Mouse (Mus musculus) liver, embryonic 14.5 days (tissue): ENCODE measurements around the gene Dkkl1. TPM values are rescaled to one million over a fixed set of nuclear protein-coding genes. Genes with fewer than 3 reads are reported as not detected.
A peak's percentile ranks its signal among the peaks of the same experiment; 100 is the strongest.

Source experiments
- ATAC-seq: fragments of 200-750 bp; cut with Nextera tagmentation; 2 replicates; pipeline ENCODE4 v1.8.0; 2017; ENCODE audit warnings: moderate number of reproducible peaks, mild to moderate bottlenecking, moderate library complexity; ENCODE audit not compliant: insufficient read depth
- DNase-seq, 3 experiments: peaks; one replicate each; pipeline ENCODE4 v3.0.0-alpha.2; 2012 to 2013; ENCODE audit warnings: low read depth in 3 of 3, low spot score in 3 of 3
- H3K27ac ChIP-seq: fragments of 300-500 bp; sonication (generic); 2 replicates; pipeline ENCODE4 v1.5.1; 2014; ENCODE audit warnings: moderate library complexity, mild to moderate bottlenecking, control low read depth, inconsistent platforms
- H3K27me3 ChIP-seq: fragments of 300-500 bp; sonication (generic); 2 replicates; pipeline ENCODE4 v1.6.1; 2014; ENCODE audit warnings: mild to moderate bottlenecking, low read length, moderate library complexity; ENCODE audit not compliant: control insufficient read depth, insufficient read depth
- H3K36me3 ChIP-seq: fragments of 300-500 bp; sonication (generic); replicated peaks from 2 replicates; pipeline ENCODE4 v1.6.1; 2014; ENCODE audit warnings: low read depth; ENCODE audit not compliant: control insufficient read depth, insufficient read depth
- H3K4me1 ChIP-seq, 2 experiments: fragments of 200-500 bp in 1 of 2; fragments of 300-500 bp in 1 of 2; sonication (generic) in 1 of 2; replicated peaks; 2 replicates each; pipeline ENCODE4 v1.6.1; 2012 to 2014; ENCODE audit warnings: antibody characterized with exemption in 1 of 2, inconsistent platforms in 1 of 2, low read length in 1 of 2; ENCODE audit not compliant: control insufficient read depth in 2 of 2, insufficient read depth in 2 of 2
- H3K4me2 ChIP-seq: fragments of 300-500 bp; sonication (generic); 2 replicates; pipeline ENCODE4 v1.6.1; 2014; ENCODE audit warnings: low read depth, mild to moderate bottlenecking, control low read depth, moderate library complexity
- H3K4me3 ChIP-seq, 2 experiments: fragments of 200-500 bp in 1 of 2; fragments of 300-500 bp in 1 of 2; sonication (generic) in 1 of 2; 2 replicates each; pipeline ENCODE4 v1.5.1; 2012 to 2014; ENCODE audit warnings: low read depth in 2 of 2, low read length in 2 of 2, mild to moderate bottlenecking in 2 of 2, control low read depth in 1 of 2, inconsistent platforms in 1 of 2, moderate library complexity in 1 of 2; ENCODE audit not compliant: insufficient read depth in 1 of 2
- H3K9ac ChIP-seq: fragments of 300-500 bp; sonication (generic); replicated peaks from 2 replicates; pipeline ENCODE4 v1.6.1; 2014; ENCODE audit warnings: mild to moderate bottlenecking, control low read depth, moderate library complexity
- H3K9me3 ChIP-seq: fragments of 300-500 bp; sonication (generic); 2 replicates; pipeline ENCODE4 v1.6.1; 2016; ENCODE audit warnings: low read length, mixed read lengths; ENCODE audit not compliant: control insufficient read depth
- CTCF ChIP-seq: IDR thresholded peaks from 2 replicates; pipeline ENCODE4 v1.5.1; 2016; ENCODE audit warnings: antibody characterized with exemption, low read depth, control low read depth
- EP300 ChIP-seq: IDR thresholded peaks from 2 replicates; pipeline ENCODE4 v1.6.1; 2016; ENCODE audit warnings: antibody characterized with exemption, low read depth
- WGBS: fragments of 180-500 bp; shearing (Covaris S2); extraction: QIAGEN DNeasy Blood & Tissue Kit; methylation state at CpG from one replicate; pipeline ENCODE4 v1.1.7; 2014; ENCODE audit not compliant: insufficient replicate concordance; 5-methylcytosine and 5-hydroxymethylcytosine counted together
- polyA plus RNA-seq, 2 experiments: library from polyadenylated mRNA; depleted of rRNA in 1 of 2; stranded (reverse) in 1 of 2; unstranded in 1 of 2; fragments of >200 nt; fragmentation: Nextera tagmentation in 1 of 2; extraction: Ambion mirVana in 1 of 2; gene quantifications; 2 replicates each; pipeline versions ENCODE4 v1.2.1 to v1.2.3; 2012 to 2014

Gene Dkkl1
- polyA plus RNA-seq, 2 experiments: 1.1 to 2.1 TPM

DNA sequence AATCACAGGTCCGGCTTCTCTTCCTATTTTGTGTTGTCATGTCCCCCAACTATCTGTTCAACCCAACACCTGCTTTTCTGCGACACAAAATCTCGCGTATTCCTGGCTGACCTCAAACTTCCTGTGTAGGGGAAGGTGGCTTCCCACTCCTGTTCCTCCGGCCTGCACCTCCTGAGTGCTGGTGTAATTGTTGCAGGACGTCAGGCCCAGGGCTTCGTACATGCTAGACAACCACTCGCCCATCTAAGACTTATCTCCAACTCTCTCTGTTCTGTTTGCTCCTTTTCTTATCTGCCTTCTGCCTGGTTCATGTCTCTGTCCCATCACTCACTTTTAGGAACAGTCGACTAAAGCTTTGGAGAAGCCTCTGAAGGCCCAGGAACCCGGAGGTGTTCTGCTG lies 877 bp downstream of the Dkkl1 start:
- Histone ChIP-seq H3K9me3 (no peaks in the 10 kb centered on the region), H3K4me2 (peak overlapping the region; percentile 68), H3K36me3 (no peaks in the 10 kb centered on the region), H3K9ac (no peak overlapping the region), H3K4me1 (peaks cover 13 to 19% of the 10 kb centered on the region in 2 experiments), H3K27ac (no peak overlapping the region), H3K27me3 (peaks cover 12% of the 10 kb centered on the region), H3K4me3 (no peak overlapping the region)
- TF ChIP-seq CTCF: no peak
- TF ChIP-seq EP300: no peak
- DNase-seq (no peak), ATAC-seq (no peak)
- 11% methylated on average over 10 of the region's 10 CpGs for WGBS

DNA sequence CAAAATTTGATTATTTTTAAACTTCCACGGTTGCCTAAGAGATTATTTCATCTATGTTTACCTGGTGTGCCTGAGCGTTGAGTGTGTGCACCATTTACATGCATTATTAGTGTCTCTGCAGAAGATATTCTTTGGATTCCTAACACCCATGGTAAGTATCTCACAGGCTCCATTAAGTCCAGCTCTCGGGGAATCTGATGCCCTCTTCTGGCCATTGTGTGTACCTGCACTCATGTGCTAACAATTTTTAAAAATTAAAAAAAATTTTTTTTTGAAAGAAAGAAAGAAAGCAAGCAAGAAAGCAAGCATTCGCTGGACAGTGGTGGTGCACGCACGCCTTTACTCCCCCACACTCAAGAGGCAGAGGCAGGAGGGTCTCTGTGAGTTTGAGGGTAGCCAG lies 3.7 kb downstream of the Dkkl1 start:
- H3K9me3 ChIP-seq: no peaks in the 10 kb centered on the region
- no peak overlapping the region for H3K27ac ChIP-seq
- no peak for DNase-seq
- H3K4me1 ChIP-seq: peaks cover 13 to 23% of the 10 kb centered on the region in 2 experiments
- H3K9ac ChIP-seq: no peak overlapping the region
- H3K27me3 ChIP-seq: peaks cover 6% of the 10 kb centered on the region; the same call in 1 of the 2 replicates
- no peak overlapping the region for H3K4me2 ChIP-seq
- WGBS: 66% methylated on average over 6 of the region's 6 CpGs
- no peaks in the 10 kb centered on the region for H3K36me3 ChIP-seq
- TF ChIP-seq EP300 (no peak), CTCF (peak; percentile 29; the same call in 1 of the 2 replicates)
- no peak for ATAC-seq
- no peak overlapping the region for H3K4me3 ChIP-seq

DNA sequence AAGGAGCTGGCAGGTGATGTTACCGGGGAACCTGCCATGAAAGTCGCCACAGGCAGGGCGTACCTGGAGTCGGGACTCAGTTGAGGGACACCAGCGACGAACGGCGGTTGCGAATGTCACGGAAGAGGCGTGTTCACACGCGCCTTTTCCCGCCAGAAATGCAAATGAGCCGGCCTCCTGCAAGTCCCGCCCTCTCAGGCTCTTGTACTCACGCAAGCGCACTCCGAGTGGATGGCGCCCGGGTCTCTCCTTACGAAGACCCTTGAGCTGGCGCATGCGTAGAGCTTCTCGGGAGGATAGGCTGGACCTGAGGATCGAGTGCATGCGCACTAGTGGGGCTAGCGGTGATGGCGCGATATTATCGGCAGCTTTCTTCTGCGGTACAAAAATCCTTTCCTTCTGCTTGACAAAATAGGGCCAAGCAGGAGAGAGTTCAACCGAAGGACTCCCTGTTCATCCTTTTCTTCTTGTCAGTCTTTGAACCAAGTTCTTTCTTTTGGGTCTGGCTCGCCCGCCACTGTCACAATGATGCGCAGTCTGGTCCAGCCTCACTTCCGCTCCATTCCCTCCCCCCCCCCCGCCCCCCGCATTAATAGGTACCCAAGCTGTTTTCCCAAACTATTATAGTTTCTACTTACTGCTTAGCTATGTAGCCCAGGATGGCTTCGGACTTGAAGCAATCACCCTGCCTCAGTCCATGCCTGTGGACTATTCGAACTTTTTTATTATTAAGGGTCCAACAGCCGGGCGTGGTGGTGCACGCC lies 7.4 kb downstream of the Dkkl1 start, which contains the start of gene Ccdc155:
Gene Ccdc155 (minus strand): TSS at position 513 of the 764 bp plus-strand sequence.
- Histone ChIP-seq H3K27me3 (no peaks in the 10 kb centered on the region), H3K4me3 (peak within 1 kb of the TSS; percentile 47 to 56), H3K4me1 (peaks cover 0 to 7% of the 10 kb centered on the region in 2 experiments; a peak in 1 of 4 replicates), H3K9ac (no peak within 1 kb of the TSS; the same call in 1 of the 2 replicates), H3K36me3 (no peaks in the 10 kb centered on the region), H3K9me3 (no peaks in the 10 kb centered on the region), H3K4me2 (peak within 1 kb of the TSS; percentile 71), H3K27ac (no peak within 1 kb of the TSS)
- peak; percentile 91 for ATAC-seq
- DNase-seq: peak; percentile 79 to 83 (median 82)
- 5% methylated on average over 44 of the region's 44 CpGs for WGBS
- TF ChIP-seq EP300: no peak
- TF ChIP-seq CTCF: 0 out of 2 replicates have a peak, but pooled peaks have one; percentile 10

DNA sequence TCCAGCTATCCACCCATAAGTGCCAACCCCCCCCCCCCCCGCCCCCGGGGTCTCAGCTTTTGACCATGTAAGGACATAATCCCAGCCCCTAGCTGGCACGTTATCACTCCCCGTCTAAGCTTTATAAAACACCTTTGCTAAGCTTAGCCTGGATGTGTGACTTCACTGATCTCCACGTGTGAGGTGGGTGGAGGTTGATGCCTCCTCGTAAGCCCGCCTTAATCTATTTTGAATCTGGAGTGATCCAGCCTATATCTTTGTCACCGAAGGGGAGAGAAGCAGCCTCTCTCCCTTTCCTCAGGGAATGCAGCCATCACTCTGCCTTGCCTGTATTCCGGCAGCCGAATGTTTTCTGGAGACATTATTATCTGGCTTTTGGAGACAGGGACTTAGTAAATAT lies 9.3 kb downstream of the Dkkl1 start:
- DNase-seq (no peak), ATAC-seq (no peak)
- H3K27ac ChIP-seq: no peak overlapping the region
- H3K4me3 ChIP-seq: no peak overlapping the region
- H3K36me3 ChIP-seq: no peaks in the 10 kb centered on the region
- H3K27me3 ChIP-seq: no peaks in the 10 kb centered on the region
- TF ChIP-seq EP300 (no peak), CTCF (no peak)
- 48% methylated on average over 10 of the region's 10 CpGs for WGBS
- H3K9ac ChIP-seq: no peak overlapping the region
- peaks cover 0 to 7% of the 10 kb centered on the region in 2 experiments; a peak in 1 of 4 replicates for H3K4me1 ChIP-seq
- H3K9me3 ChIP-seq: no peaks in the 10 kb centered on the region
- H3K4me2 ChIP-seq: no peak overlapping the region

DNA sequence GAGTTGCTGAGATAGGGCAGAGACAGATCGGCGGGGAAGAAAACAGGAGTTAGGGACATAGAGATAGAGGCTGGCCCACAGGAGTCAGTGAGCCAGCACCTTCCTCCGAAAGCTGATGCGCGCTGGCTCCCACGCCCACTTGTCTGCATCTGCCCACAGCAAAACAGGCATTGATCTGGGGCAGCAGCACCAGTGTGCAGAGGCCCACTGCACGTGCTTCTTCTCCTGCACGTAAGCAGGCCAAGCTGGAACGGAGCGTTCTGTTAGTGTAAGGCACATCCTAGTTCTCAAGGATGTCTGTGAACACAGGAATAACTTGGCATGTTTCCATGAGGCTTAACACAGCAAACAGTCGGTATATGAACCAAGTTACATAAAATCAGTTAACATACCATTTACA lies 13.0 kb downstream of the Dkkl1 start:
- no peaks in the 10 kb centered on the region for H3K9me3 ChIP-seq
- H3K36me3 ChIP-seq: no peaks in the 10 kb centered on the region
- H3K4me2 ChIP-seq: no peak overlapping the region
- H3K27ac ChIP-seq: no peak overlapping the region
- 73% methylated on average over 11 of the region's 11 CpGs for WGBS
- no peak overlapping the region for H3K9ac ChIP-seq
- no peaks in the 10 kb centered on the region; a peak in 1 of 4 replicates for H3K4me1 ChIP-seq
- H3K27me3 ChIP-seq: no peaks in the 10 kb centered on the region; the same call in 1 of the 2 replicates
- TF ChIP-seq EP300 (no peak), CTCF (no peak)
- ATAC-seq (no peak), DNase-seq (no peak)
- no peak overlapping the region for H3K4me3 ChIP-seq
